Mouse (Mus musculus) kidney, postnatal 0 days (tissue): ENCODE measurements around the gene Micu1. TPM values are rescaled to one million over a fixed set of nuclear protein-coding genes. Genes with fewer than 3 reads are reported as not detected.

Source experiments
- ATAC-seq: fragments of 200-750 bp; cut with Nextera tagmentation; replicated peaks from 2 replicates; pipeline ENCODE4 v1.8.0; 2017; ENCODE audit warnings: low read depth, moderate number of reproducible peaks, moderate TSS enrichment, moderate library complexity; ENCODE audit not compliant: low FRiP score
- DNase-seq: peaks from one replicate; pipeline ENCODE4 v3.0.0-alpha.2; 2016; ENCODE audit warnings: low spot score
- H3K27ac ChIP-seq: fragments of 300-500 bp; sonication (generic); 2 replicates; pipeline ENCODE4 v1.5.1; 2014; ENCODE audit warnings: mild to moderate bottlenecking
- H3K27me3 ChIP-seq: fragments of 300-500 bp; sonication (generic); 2 replicates; pipeline ENCODE4 v1.6.1; 2014; ENCODE audit warnings: low read length, mixed read lengths; ENCODE audit not compliant: insufficient read depth
- H3K36me3 ChIP-seq: fragments of 300-500 bp; sonication (generic); 2 replicates; pipeline ENCODE4 v1.6.1; 2014; ENCODE audit warnings: low read length, mixed read lengths; ENCODE audit not compliant: insufficient read depth
- H3K4me1 ChIP-seq: fragments of 300-500 bp; sonication (generic); replicated peaks from 2 replicates; pipeline ENCODE4 v1.6.1; 2014; ENCODE audit warnings: antibody characterized with exemption, low read length, mixed read lengths; ENCODE audit not compliant: insufficient read depth
- H3K4me2 ChIP-seq: fragments of 300-500 bp; sonication (generic); 2 replicates; pipeline ENCODE4 v1.6.1; 2014; ENCODE audit warnings: mild to moderate bottlenecking, low read length, moderate library complexity, mixed read lengths
- H3K4me3 ChIP-seq: fragments of 300-500 bp; sonication (generic); replicated peaks from 2 replicates; pipeline ENCODE4 v1.5.1; 2014; ENCODE audit warnings: low read depth, low read length
- H3K9ac ChIP-seq: fragments of 300-500 bp; sonication (generic); 2 replicates; pipeline ENCODE4 v1.6.1; 2014; ENCODE audit warnings: low read depth, low read length
- H3K9me3 ChIP-seq: fragments of 300-500 bp; sonication (generic); replicated peaks from 2 replicates; pipeline ENCODE4 v1.6.1; 2016; ENCODE audit warnings: low read length, inconsistent platforms, mixed read lengths
- CTCF ChIP-seq: IDR thresholded peaks from 2 replicates; pipeline ENCODE4 v1.5.1; 2016; ENCODE audit warnings: antibody characterized with exemption, low read depth, mild to moderate bottlenecking, moderate library complexity
- WGBS: fragments of 180-500 bp; shearing (Covaris S2); extraction: QIAGEN DNeasy Blood & Tissue Kit; methylation state at CpG from one replicate; pipeline ENCODE4 v1.1.7; 2014; 5-methylcytosine and 5-hydroxymethylcytosine counted together
- polyA plus RNA-seq: library from polyadenylated mRNA; unstranded; fragments of >200 nt; fragmentation: Nextera tagmentation; extraction: Ambion mirVana; gene quantifications from 2 replicates; pipeline ENCODE4 v1.2.1, GENCODE M21; 2015

Gene Micu1
- polyA plus RNA-seq, 1 experiment from 2014 or later, result 60.9 TPM

DNA sequence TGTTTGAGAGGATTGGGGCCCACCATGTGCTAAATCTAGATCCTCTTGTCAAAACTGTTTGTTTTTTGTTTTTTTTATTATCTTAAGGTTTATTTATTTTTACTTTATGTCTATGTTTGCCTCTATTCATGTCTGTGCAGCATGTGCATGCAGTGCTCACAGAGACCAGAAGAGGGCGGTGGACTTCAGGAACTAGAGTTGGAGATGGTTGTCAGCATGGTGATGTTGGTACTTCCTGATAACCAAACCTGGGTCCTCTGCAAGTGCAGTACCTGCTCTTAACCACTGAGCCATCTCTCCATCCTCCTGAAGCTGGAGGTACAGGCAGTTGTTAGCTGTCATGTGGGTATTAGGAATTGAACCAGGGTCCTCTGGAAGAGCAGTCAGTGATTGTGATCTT is 8.0 kb downstream of the Micu1 start:
- H3K4me1 ChIP-seq, result no peaks in the 10 kb centered on the region
- H3K4me2 ChIP-seq, result no peak overlapping the region
- peak; percentile 54 for TF ChIP-seq CTCF
- H3K27me3 ChIP-seq, result no peaks in the 10 kb centered on the region
- no peak for DNase-seq
- no peak overlapping the region for H3K4me3 ChIP-seq
- no peak for ATAC-seq
- no peaks in the 10 kb centered on the region for H3K36me3 ChIP-seq
- 97% methylated on average over 1 of the region's 1 CpGs for WGBS
- H3K9ac ChIP-seq, result no peak overlapping the region
- no peak overlapping the region for H3K27ac ChIP-seq
- H3K9me3 ChIP-seq, result no peaks in the 10 kb centered on the region

DNA sequence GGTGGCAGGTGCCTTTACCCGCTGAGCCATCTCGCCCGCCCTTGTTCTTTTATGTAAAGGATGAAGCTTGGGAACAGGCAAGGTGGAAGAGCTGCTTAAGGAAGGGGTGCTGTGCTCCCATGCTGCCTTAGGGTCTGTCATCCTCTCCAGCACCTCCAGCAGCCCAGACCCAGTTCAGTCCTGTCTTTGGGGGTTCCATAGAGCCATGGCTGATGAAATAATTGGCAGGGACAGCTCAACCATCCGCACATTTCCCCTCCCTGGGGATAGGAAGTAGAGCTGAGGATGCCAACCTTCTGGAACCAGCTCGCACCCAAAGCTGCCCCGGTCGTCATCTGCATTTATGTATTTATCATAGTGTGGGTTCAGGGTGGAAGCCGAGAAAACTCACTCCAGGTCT is 9.8 kb downstream of the Micu1 start:
- ATAC-seq (no peak), DNase-seq (no peak)
- Histone ChIP-seq H3K4me3 (no peak overlapping the region), H3K27ac (no peak overlapping the region), H3K4me2 (no peak overlapping the region), H3K9ac (no peak overlapping the region), H3K4me1 (no peaks in the 10 kb centered on the region), H3K27me3 (no peaks in the 10 kb centered on the region), H3K9me3 (no peaks in the 10 kb centered on the region), H3K36me3 (no peaks in the 10 kb centered on the region)
- WGBS, result 97% methylated on average over 8 of the region's 8 CpGs
- no peak for TF ChIP-seq CTCF

DNA sequence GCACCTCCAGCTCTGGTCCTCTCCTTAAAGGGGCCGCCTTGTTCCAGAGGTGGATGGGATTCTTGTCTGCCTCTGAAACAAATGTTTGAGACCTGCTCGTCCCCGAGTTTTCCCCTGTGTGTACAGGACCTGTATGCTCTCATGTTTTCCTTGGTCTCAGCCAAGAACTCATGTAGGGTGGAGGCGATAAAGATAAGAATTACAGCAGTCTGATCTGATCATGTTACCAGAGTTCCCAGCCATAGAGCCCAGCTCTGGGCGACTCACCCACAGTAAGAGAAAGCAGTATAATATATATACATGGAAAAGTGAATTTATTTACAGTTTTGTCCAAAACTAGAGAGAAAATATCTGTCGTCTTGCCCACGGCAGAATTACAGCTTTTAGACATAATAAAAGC is 17.7 kb downstream of the Micu1 start:
- H3K9ac ChIP-seq, result no peak overlapping the region
- DNase-seq, result no peak
- no peak for TF ChIP-seq CTCF
- no peaks in the 10 kb centered on the region for H3K9me3 ChIP-seq
- no peak overlapping the region for H3K4me3 ChIP-seq
- H3K4me2 ChIP-seq, result no peak overlapping the region
- no peak for ATAC-seq
- no peak overlapping the region for H3K27ac ChIP-seq
- 36% methylated on average over 7 of the region's 7 CpGs for WGBS
- H3K36me3 ChIP-seq, result no peaks in the 10 kb centered on the region
- H3K27me3 ChIP-seq, result no peaks in the 10 kb centered on the region
- peaks cover 8% of the 10 kb centered on the region; the same call in 1 of the 2 replicates for H3K4me1 ChIP-seq

DNA sequence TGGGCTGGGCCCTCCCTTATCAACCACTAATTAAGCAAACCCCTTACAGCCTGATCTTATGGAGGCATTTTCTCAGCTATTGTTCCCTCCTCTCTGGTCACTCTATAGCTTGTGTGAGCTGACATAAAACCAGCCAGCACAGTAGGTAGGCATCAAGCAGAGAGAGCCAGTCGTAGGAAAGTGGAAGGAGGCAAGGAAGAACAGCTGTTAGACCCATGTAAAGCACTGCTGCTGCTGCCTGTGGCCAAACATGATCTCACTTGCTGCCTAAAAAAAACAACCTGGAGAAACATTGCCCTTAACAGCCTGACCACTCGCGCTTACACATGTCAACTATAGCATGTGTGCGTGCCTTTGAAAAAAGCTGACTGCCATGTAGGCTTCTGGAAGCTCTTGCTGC is 19.3 kb downstream of the Micu1 start:
- no peak for DNase-seq
- TF ChIP-seq CTCF, result no peak
- no peak overlapping the region for H3K4me2 ChIP-seq
- H3K4me3 ChIP-seq, result no peak overlapping the region
- H3K27ac ChIP-seq, result no peak overlapping the region
- no peaks in the 10 kb centered on the region for H3K27me3 ChIP-seq
- no peaks in the 10 kb centered on the region for H3K36me3 ChIP-seq
- WGBS, result 39% methylated on average over 4 of the region's 4 CpGs
- H3K9ac ChIP-seq, result no peak overlapping the region
- ATAC-seq, result no peak
- H3K9me3 ChIP-seq, result no peaks in the 10 kb centered on the region
- peaks cover 8% of the 10 kb centered on the region; the same call in 1 of the 2 replicates for H3K4me1 ChIP-seq

DNA sequence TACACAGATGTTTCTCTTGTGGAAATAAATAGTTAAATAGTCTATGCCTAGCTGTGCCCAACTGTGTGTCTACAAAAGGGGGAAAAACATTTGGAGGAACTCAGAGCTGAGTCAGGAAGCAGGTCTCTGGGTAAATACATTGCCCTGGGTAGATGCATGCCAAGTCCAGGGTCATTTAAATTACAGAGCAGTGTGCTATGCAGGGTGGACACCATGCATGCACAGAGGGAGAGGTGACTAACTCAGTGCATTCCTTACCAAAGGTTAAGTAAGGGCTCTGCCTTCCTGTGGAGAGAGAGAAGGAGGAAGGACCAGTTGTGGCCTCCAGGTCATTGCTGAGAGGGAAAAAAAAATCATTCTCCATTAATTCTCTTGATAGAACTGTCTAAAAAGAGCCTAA is 22.4 kb downstream of the Micu1 start:
- no peak overlapping the region for H3K9ac ChIP-seq
- ATAC-seq (peak; percentile 69), DNase-seq (no peak)
- peaks cover 8% of the 10 kb centered on the region; the same call in 1 of the 2 replicates for H3K4me1 ChIP-seq
- no peak overlapping the region for H3K4me2 ChIP-seq
- H3K36me3 ChIP-seq, result no peaks in the 10 kb centered on the region
- H3K27me3 ChIP-seq, result no peaks in the 10 kb centered on the region
- no peak for TF ChIP-seq CTCF
- no peaks in the 10 kb centered on the region for H3K9me3 ChIP-seq
- no peak overlapping the region for H3K27ac ChIP-seq
- no peak overlapping the region for H3K4me3 ChIP-seq

DNA sequence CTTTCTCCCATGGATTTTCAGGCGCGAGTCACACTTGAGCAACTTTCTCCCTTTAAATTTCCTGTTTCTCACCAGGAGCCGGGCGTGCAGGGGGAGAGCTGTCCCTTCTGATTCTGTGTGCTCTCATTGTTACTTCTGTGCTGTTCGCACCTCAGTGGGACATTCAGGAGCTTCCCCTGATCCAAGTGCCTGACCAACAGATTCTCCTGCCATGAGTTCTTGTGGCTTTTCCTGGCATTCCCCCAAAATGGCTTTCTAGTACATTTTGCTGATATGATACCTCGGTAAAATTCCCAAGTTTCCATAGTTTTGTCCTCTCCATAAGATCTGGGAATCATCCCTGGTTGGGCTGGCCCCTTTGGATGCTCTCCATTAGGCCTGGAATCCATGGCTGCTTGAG is 25.0 kb downstream of the Micu1 start:
- TF ChIP-seq CTCF, result no peak
- Histone ChIP-seq H3K9ac (no peak overlapping the region), H3K9me3 (no peaks in the 10 kb centered on the region), H3K36me3 (no peaks in the 10 kb centered on the region), H3K27me3 (no peaks in the 10 kb centered on the region), H3K4me1 (0 out of 2 replicates have a peak, but pooled peaks cover 3% of the 10 kb centered on the region), H3K4me2 (no peak overlapping the region), H3K27ac (no peak overlapping the region), H3K4me3 (no peak overlapping the region)
- no peak for DNase-seq
- WGBS, result 39% methylated on average over 6 of the region's 6 CpGs
- no peak for ATAC-seq

DNA sequence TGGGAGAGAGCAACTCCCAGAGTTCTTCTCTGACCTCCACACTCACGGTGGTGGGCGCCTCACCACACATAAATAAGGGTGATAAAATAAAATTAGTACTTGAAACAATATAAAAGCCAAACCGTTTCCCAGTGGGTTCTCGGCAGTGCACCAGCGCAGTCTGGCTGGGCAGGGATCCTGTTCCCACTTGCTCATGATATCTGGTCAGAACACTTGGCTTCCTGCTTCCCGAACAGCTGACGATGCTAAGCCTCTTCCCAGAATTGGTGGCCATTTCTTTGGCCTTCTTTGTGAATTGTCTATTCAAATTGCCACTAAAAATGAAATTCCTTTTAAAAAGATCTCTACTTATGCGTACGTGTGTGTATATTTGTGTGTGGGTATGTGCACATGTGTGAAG is 27.0 kb downstream of the Micu1 start:
- Histone ChIP-seq H3K36me3 (no peaks in the 10 kb centered on the region), H3K4me3 (no peak overlapping the region), H3K27me3 (no peaks in the 10 kb centered on the region), H3K27ac (no peak overlapping the region), H3K4me1 (0 out of 2 replicates have a peak, but pooled peaks cover 2% of the 10 kb centered on the region), H3K9me3 (no peaks in the 10 kb centered on the region), H3K4me2 (no peak overlapping the region), H3K9ac (no peak overlapping the region)
- DNase-seq (no peak), ATAC-seq (no peak)
- 73% methylated on average over 9 of the region's 9 CpGs for WGBS
- TF ChIP-seq CTCF, result no peak
